Mouse (Mus musculus) cerebellum, postnatal 36 days (tissue): Measurements from ENCODE around the gene Gm11168.
"Not testable (repeated sequence)": the region's sequence is repeated elsewhere in the genome, so short reads cannot be mapped to it uniquely, and the experiment has no call there.

Source experiments
- DNase-seq, 2 experiments: peaks; one replicate each; pipeline ENCODE4 v3.0.0; 2021 to 2022; ENCODE audit warnings: mixed read lengths in 2 of 2

Gene Gm11168

DNA sequence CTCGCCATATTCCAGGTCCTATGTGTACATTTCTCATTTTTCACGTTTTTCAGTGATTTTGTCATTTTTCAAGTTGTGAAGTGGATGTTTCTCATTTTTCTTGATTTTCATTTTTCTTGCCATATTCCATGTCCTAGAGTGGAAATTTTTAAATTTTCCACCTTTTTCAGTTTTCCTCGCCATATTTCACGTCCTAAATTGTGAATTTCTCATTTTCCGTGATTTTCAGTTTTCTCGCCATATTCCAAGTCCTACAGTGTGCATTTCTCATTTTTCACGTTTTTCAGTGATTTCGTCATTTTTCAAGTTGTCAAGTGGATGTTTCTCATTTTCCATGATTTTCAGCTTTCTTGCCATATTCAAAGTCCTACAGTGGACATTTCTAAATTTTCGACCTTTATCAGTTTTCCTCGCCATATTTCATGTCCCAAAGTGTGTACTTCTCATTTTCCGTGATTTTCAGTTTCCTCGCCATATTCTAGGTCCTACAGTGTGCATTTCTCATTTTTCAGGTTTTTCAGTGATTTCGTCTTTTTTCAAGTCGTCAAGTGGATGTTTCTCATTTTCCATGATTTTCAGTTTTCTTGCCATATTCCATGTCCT is at the start of gene Gm11168:
Gene Gm11168, plus strand, starts transcription at position 553 of the 603 bp plus-strand sequence.
- not testable (repeated sequence) for DNase-seq

DNA sequence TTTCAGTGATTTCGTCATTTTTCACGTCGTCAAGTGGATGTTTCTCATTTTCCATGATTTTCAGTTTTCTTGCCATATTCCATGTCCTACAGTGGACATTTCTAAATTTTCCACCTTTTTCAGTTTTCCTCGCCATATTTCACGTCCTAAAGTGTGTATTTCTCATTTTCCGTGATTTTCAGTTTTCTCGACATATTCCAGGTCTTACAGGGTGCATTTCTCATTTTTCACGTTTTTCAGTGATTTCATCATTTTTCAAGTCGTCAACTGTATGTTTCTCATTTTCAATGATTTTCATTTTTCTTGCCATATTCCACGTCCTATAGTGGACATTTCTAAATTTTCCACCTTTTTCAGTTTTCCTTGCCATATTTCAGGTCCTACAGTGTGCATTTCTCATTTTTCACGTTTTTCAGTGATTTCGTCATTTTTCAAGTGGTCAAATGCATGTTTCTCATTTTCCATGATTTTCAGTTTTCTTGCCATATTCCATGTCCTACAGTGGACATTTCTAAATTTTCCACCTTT is 2.6 kb upstream of the Gm11168 start, which contains the start of gene Gm10722:
Gene Gm10722, plus strand, starts transcription at position 478 of the 528 bp plus-strand sequence.
- not testable (repeated sequence) for DNase-seq

DNA sequence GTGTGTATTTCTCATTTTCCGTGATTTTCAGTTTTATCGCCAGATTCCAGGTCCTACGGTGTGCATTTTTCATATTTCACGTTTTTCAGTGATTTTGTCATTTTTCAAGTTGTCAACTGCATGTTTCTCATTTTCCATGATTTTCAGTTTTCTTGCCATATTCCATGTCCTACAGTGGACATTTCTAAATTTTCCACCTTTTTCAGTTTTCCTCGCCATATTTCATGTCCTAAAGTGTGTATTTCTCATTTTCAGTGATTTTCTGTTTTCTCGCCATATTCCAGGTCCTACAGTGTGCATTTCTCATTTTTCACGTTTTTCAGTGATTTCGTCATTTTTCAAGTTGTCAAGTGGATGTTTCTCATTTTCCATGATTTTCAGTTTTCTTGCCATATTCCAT is 2.1 kb upstream of the Gm11168 start:
- peak in 1 of 2 experiments; percentile 5 for DNase-seq

DNA sequence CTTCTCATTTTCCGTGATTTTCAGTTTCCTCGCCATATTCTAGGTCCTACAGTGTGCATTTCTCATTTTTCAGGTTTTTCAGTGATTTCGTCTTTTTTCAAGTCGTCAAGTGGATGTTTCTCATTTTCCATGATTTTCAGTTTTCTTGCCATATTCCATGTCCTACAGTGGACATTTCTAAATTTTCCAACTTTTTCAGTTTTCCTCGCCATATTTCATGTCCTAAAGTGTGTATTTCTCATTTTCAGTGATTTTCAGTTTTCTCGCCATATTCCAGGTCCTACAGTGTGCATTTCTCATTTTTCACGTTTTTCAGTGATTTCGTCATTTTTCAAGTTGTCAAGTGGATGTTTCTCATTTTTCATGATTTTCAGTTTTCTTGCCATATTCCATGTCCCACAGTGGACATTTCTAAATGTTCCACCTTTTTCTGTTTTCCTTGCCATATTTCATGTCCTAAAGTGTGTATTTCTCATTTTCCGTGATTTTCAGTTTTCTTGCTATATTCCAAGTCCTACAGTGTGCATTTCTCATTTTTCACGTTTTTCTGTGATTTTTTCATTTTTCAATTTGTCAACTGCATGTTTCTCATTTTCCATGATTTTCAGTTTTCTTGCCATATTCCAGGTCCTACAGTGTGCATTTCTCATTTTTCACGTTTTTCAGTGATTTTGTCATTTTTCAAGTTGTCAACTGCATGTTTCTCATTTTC is 1.0 kb upstream of the Gm11168 start:
- peak; percentile 85 to 88 for DNase-seq

DNA sequence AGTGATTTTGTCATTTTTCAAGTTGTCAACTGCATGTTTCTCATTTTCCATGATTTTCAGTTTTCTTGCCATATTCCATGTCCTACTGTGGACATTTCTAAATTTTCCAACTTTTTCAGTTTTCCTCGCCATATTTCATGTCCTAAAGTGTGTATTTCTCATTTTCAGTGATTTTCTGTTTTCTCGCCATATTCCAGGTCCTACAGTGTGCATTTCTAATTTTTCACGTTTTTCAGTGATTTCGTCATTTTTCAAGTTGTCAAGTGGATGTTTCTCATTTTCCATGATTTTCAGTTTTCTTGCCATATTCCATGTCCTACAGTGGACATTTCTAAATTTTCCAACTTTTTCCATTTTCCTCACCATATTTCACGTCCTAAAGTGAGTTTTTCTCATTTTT is 3.0 kb downstream of the Gm11168 start:
- not testable (repeated sequence) for DNase-seq

DNA sequence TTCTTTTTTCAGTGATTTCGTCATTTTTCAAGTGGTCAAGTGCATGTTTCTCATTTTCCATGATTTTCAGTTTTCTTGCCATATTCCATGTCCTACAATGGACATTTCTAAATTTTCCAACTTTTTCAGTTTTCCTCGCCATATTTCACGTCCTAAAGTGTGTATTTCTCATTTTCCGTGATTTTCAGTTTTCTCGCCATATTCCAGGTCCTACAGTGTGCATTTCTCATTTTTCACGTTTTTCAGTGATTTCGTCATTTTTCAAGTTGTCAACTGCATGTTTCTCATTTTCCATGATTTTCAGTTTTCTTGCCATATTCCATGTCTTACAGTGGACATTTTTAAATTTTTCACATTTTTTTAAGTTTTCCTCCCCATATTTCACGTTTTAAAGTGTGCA is 3.5 kb downstream of the Gm11168 start:
- peak; percentile 30 to 79 for DNase-seq

DNA sequence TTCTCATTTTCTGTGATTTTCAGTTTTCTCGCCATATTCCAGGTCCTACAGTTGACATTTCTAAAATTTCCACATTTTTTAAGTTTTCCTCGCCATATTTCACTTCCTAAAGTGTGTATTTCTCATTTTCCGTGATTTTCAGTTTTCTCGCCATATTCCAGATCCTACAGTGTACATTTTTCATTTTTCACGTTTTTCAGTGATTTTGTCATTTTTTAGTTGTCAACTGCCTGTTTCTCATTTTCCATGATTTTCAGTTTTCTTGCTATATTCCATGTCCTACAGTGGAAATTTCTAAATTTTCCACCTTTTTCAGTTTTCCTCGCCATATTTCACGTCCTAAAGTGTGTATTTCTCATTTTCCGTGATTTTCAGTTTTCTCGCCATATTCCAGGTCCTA is 4.1 kb downstream of the Gm11168 start:
- DNase-seq: not testable (repeated sequence)

DNA sequence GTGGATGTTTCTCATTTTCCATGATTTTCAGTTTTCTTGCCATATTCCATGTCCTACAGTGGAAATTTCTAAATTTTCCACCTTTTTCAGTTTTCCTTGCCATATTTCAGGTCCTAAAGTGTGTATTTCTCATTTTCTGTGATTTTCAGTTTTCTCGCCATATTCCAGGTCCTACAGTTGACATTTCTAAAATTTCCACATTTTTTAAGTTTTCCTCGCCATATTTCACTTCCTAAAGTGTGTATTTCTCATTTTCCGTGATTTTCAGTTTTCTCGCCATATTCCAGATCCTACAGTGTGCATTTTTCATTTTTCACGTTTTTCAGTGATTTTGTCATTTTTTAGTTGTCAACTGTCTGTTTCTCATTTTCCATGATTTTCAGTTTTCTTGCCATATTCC is 6.2 kb downstream of the Gm11168 start:
- not testable (repeated sequence) for DNase-seq

DNA sequence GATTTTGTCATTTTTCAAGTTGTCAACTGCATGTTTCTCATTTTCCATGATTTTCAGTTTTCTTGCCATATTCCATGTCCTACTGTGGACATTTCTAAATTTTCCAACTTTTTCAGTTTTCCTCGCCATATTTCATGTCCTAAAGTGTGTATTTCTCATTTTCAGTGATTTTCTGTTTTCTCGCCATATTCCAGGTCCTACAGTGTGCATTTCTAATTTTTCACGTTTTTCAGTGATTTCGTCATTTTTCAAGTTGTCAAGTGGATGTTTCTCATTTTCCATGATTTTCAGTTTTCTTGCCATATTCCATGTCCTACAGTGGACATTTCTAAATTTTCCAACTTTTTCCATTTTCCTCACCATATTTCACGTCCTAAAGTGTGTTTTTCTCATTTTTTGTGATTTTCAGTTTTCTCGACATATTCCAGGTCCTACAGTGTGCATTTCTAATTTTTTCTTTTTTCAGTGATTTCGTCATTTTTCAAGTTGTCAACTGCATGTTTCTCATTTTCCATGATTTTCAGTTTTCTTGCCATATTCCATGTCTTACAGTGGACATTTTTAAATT is 9.0 kb downstream of the Gm11168 start:
- DNase-seq: not testable (repeated sequence)

DNA sequence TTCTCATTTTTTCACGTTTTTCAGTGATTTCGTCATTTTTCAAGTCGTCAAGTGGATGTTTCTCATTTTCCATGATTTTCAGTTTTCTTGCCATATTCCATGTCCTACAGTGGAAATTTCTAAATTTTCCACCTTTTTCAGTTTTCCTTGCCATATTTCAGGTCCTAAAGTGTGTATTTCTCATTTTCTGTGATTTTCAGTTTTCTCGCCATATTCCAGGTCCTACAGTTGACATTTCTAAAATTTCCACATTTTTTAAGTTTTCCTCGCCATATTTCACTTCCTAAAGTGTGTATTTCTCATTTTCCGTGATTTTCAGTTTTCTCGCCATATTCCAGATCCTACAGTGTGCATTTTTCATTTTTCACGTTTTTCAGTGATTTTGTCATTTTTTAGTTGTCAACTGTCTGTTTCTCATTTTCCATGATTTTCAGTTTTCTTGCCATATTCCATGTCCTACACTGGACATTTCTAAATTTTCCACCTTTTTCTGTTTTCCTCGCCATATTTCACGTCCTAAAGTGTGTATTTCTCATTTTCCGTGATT is 9.7 kb downstream of the Gm11168 start, which contains the start of gene Gm10721:
Gene Gm10721, plus strand, starts transcription at position 408 of the 547 bp plus-strand sequence.
- DNase-seq: not testable (repeated sequence)

DNA sequence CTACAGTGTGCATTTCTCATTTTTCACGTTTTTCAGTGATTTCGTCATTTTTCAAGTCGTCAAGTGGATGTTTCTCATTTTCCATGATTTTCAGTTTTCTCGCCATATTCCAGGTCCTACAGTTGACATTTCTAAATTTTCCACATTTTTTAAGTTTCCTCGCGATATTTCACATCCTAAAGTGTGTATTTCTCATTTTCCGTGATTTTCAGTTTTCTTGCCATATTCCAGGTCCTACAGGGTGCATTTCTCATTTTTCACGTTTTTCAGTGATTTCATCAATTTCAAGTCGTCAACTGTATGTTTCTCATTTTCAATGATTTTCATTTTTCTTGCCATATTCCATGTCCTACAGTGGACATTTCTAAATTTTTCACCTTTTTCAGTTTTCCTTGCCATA is 12.2 kb downstream of the Gm11168 start, which contains the start of gene Gm10720:
Gene Gm10720, plus strand, starts transcription at position 301 of the 400 bp plus-strand sequence.
- DNase-seq: not testable (repeated sequence)

DNA sequence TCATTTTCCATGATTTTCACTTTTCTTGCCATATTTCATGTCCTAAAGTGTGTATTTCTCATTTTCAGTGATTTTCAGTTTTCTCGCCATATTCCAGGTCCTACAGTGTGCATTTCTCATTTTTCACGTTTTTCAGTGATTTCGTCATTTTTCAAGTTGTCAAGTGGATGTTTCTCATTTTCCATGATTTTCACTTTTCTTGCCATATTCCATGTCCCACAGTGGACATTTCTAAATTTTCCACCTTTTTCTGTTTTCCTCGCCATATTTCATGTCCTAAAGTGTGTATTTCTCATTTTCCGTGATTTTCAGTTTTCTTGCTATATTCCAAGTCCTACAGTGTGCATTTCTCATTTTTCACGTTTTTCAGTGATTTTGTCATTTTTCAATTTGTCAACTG is 12.8 kb downstream of the Gm11168 start:
- not testable (repeated sequence) for DNase-seq

DNA sequence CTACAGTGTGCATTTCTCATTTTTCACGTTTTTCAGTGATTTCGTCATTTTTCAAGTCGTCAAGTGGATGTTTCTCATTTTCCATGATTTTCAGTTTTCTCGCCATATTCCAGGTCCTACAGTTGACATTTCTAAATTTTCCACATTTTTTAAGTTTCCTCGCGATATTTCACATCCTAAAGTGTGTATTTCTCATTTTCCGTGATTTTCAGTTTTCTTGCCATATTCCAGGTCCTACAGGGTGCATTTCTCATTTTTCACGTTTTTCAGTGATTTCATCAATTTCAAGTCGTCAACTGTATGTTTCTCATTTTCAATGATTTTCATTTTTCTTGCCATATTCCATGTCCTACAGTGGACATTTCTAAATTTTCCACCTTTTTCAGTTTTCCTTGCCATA is 14.0 kb downstream of the Gm11168 start, which contains the start of gene Gm10719:
Gene Gm10719, plus strand, starts transcription at position 301 of the 400 bp plus-strand sequence.
- not testable (repeated sequence) for DNase-seq

DNA sequence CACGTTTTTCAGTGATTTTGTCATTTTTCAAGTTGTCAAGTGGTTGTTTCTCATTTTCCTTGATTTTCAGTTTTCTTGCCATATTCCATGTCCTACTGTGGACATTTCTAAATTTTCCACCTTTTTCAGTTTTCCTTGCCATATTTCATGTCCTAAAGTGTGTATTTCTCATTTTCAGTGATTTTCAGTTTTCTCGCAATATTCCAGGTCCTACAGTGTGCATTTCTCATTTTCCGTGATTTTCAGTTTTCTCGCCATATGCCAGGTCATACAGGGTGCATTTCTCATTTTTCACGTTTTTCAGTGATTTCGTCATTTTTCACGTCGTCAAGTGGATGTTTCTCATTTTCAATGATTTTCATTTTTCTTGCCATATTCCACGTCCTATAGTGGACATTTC is 15.8 kb downstream of the Gm11168 start:
- DNase-seq: peak; percentile 51 to 88

DNA sequence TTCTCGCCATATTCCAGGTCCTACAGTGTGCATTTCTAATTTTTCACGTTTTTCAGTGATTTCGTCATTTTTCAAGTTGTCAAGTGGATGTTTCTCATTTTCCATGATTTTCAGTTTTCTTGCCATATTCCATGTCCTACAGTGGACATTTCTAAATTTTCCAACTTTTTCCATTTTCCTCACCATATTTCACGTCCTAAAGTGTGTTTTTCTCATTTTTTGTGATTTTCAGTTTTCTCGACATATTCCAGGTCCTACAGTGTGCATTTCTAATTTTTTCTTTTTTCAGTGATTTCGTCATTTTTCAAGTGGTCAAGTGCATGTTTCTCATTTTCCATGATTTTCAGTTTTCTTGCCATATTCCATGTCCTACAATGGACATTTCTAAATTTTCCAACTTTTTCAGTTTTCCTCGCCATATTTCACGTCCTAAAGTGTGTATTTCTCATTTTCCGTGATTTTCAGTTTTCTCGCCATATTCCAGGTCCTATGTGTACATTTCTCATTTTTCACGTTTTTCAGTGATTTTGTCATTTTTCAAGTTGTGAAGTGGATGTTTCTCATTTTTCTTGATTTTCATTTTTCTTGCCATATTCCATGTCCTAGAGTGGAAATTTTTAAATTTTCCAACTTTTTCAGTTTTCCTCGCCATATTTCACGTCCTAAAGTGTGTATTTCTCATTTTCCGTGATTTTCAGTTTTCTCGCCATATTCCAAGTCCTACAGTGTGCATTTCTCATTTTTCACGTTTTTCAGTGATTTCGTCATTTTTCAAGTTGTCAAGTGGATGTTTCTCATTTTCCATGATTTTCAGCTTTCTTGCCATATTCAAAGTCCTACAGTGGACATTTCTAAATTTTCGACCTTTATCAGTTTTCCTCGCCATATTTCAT is 16.9 kb downstream of the Gm11168 start:
- peak; percentile 24 to 33 for DNase-seq

DNA sequence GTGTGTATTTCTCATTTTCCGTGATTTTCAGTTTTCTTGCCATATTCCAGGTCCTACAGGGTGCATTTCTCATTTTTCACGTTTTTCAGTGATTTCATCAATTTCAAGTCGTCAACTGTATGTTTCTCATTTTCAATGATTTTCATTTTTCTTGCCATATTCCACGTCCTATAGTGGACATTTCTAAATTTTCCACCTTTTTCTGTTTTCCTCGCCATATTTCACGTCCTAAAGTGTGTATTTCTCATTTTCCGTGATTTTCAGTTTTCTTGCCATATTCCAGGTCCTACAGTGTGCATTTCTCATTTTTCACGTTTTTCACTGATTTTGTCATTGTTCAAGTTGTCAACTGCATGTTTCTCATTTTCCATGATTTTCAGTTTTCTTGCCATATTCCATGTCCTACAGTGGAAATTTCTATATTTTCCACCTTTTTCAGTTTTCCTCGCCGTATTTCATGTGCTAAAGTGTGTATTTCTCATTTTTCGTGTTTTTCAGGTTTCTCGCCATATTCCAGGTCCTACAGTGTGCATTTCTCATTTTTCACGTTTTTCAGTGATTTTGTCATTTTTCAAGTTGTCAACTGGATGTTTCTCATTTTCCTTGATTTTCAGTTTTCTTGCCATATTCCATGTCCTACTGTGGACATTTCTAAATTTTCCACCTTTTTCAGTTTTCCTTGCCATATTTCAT is 19.3 kb downstream of the Gm11168 start:
- peak; percentile 11 to 37 for DNase-seq

DNA sequence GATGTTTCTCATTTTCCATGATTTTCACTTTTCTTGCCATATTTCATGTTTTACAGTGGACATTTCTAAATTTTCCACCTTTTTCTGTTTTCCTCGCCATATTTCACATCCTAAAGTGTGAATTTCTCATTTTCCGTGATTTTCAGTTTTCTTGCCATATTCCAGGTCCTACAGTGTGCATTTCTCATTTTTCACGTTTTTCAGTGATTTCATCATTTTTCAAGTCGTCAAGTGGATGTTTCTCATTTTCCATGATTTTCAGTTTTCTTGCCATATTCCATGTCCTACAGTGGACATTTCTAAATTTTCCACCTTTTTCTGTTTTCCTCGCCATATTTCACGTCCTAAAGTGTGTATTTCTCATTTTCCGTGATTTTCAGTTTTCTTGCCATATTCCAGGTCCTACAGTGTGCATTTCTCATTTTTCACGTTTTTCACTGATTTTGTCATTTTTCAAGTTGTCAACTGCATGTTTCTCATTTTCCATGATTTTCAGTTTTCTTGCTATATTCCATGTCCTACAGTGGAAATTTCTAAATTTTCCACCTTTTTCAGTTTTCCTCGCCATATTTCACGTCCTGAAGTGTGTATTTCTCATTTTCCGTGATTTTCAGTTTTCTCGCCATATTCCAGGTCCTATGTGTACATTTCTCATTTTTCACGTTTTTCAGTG is 20.3 kb downstream of the Gm11168 start, which contains the start of gene Gm10718:
Gene Gm10718, plus strand, starts transcription at position 236 of the 673 bp plus-strand sequence.
- DNase-seq: not testable (repeated sequence)

DNA sequence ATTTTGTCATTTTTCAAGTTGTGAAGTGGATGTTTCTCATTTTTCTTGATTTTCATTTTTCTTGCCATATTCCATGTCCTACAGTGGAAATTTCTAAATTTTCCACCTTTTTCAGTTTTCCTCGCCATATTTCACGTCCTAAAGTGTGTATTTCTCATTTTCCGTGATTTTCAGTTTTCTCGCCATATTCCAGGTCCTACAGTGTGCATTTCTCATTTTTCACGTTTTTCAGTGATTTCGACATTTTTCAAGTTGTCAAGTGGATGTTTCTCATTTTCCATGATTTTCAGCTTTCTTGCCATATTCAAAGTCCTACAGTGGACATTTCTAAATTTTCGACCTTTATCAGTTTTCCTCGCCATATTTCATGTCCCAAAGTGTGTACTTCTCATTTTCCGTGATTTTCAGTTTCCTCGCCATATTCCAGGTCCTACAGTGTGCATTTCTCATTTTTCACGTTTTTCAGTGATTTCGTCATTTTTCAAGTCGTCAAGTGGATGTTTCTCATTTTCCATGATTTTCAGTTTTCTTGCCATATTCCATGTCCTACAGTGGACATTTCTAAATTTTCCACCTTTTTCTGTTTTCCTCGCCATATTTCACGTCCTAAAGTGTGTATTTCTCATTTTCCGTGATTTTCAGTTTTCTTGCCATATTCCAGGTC is 21.0 kb downstream of the Gm11168 start:
- DNase-seq: peak in 1 of 2 experiments; percentile 42

DNA sequence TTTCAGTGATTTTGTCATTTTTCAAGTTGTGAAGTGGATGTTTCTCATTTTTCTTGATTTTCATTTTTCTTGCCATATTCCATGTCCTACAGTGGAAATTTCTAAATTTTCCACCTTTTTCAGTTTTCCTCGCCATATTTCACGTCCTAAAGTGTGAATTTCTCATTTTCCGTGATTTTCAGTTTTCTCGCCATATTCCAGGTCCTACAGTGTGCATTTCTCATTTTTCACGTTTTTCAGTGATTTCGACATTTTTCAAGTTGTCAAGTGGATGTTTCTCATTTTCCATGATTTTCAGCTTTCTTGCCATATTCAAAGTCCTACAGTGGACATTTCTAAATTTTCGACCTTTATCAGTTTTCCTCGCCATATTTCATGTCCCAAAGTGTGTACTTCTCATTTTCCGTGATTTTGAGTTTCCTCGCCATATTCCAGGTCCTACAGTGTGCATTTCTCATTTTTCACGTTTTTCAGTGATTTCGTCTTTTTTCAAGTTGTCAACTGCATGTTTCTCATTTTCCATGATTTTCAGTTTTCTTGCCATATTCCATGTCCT is 21.8 kb downstream of the Gm11168 start, which contains the start of gene Gm10717:
Gene Gm10717, plus strand, starts transcription at position 506 of the 556 bp plus-strand sequence.
- DNase-seq: peak; percentile 4 to 10
